Mouse (Mus musculus) testis, adult 2 months (tissue): Measurements from ENCODE around the gene Arl8b. TPM values are rescaled to one million over a fixed set of nuclear protein-coding genes. Genes with fewer than 3 reads are reported as not detected.

Experiments used
- H3K27ac ChIP-seq: fragments of 200-500 bp; 2 replicates; pipeline ENCODE4 v1.5.1; 2012; ENCODE audit warnings: low read depth, low read length; ENCODE audit not compliant: control insufficient read depth, insufficient read depth
- H3K27me3 ChIP-seq: fragments of 200-500 bp; 2 replicates; pipeline ENCODE4 v1.6.1; 2012; ENCODE audit warnings: mild to moderate bottlenecking, low read length, moderate library complexity; ENCODE audit not compliant: control insufficient read depth, insufficient read depth
- H3K36me3 ChIP-seq: fragments of 200-500 bp; 2 replicates; pipeline ENCODE4 v1.6.1; 2012; ENCODE audit warnings: mild to moderate bottlenecking, low read length; ENCODE audit not compliant: control insufficient read depth, insufficient read depth
- H3K4me1 ChIP-seq: fragments of 200-500 bp; 2 replicates; pipeline ENCODE4 v1.6.1; 2012; ENCODE audit warnings: low read length; ENCODE audit not compliant: control insufficient read depth, insufficient read depth
- H3K4me3 ChIP-seq: fragments of 200-500 bp; 2 replicates; pipeline ENCODE4 v1.5.1; 2012; ENCODE audit warnings: low read depth, mild to moderate bottlenecking, low read length, moderate library complexity, mixed read lengths; ENCODE audit not compliant: control insufficient read depth
- CTCF ChIP-seq: fragments of 200-500 bp; IDR thresholded peaks from 2 replicates; pipeline ENCODE4 v1.5.1; 2012; ENCODE audit warnings: low read depth, mild to moderate bottlenecking, inconsistent platforms, low read length, moderate library complexity; ENCODE audit not compliant: control insufficient read depth, insufficient read depth, insufficient replicate concordance
- POLR2A ChIP-seq: fragments of 200-500 bp; IDR thresholded peaks from 2 replicates; pipeline ENCODE4 v1.6.1; 2012; ENCODE audit warnings: low read depth, mild to moderate bottlenecking, inconsistent platforms, low read length, moderate library complexity; ENCODE audit not compliant: control insufficient read depth
- polyA plus RNA-seq: library from polyadenylated mRNA; depleted of rRNA; stranded (reverse); fragments of >200 nt; gene quantifications from 2 replicates; pipeline ENCODE4 v1.2.3, GENCODE M21; 2012

Arl8b gene
- polyA plus RNA-seq, 1 experiment: 37.0 TPM

GRCm38 (mm10) chr6:108808786-108809185, 25.9 kb downstream of the Arl8b start:
- Histone ChIP-seq H3K4me1 (no peaks in the 10 kb centered on the region), H3K27ac (no peak overlapping the region), H3K4me3 (no peak overlapping the region), H3K27me3 (no peaks in the 10 kb centered on the region), H3K36me3 (no peaks in the 10 kb centered on the region)
- TF ChIP-seq POLR2A (no peak), CTCF (no peak)

GRCm38 (mm10) chr6:108810237-108810636, 27.3 kb downstream of the Arl8b start:
- Histone ChIP-seq H3K4me3 (no peak overlapping the region), H3K27ac (no peak overlapping the region), H3K27me3 (no peaks in the 10 kb centered on the region), H3K4me1 (no peaks in the 10 kb centered on the region), H3K36me3 (no peaks in the 10 kb centered on the region)
- no peak for TF ChIP-seq POLR2A
- TF ChIP-seq CTCF: no peak

DNA sequence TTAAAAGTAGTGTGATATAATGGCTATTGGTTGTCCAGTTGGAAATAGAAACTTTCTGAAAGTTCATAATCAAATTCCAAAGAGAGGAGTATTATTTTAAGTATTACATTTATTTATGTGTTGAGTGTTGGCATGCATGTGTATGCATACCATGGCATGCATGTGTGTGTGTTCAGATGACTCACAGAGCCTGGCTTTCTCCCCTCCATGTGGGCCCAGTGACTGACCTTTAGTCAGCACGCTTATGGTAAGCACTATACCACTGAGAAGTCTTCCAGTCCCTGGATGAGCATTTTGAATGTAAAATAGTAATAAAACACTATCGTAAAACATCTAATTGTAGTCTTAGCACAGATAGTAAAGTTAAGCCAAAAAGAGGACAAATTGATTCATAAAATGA, 29.2 kb downstream of the Arl8b start:
- H3K27ac ChIP-seq: no peak overlapping the region
- TF ChIP-seq CTCF (no peak), POLR2A (no peak)
- no peaks in the 10 kb centered on the region for H3K4me1 ChIP-seq
- no peaks in the 10 kb centered on the region for H3K27me3 ChIP-seq
- H3K36me3 ChIP-seq: no peaks in the 10 kb centered on the region
- H3K4me3 ChIP-seq: no peak overlapping the region

- Histone ChIP-seq H3K27ac (no peak overlapping the region), H3K36me3 (no peaks in the 10 kb centered on the region)
- TF ChIP-seq CTCF: no peak
- no peak for TF ChIP-seq POLR2A
Observed at GRCm38 (mm10) chr6:108817510-108817909, 34.6 kb downstream of the Arl8b start.

DNA sequence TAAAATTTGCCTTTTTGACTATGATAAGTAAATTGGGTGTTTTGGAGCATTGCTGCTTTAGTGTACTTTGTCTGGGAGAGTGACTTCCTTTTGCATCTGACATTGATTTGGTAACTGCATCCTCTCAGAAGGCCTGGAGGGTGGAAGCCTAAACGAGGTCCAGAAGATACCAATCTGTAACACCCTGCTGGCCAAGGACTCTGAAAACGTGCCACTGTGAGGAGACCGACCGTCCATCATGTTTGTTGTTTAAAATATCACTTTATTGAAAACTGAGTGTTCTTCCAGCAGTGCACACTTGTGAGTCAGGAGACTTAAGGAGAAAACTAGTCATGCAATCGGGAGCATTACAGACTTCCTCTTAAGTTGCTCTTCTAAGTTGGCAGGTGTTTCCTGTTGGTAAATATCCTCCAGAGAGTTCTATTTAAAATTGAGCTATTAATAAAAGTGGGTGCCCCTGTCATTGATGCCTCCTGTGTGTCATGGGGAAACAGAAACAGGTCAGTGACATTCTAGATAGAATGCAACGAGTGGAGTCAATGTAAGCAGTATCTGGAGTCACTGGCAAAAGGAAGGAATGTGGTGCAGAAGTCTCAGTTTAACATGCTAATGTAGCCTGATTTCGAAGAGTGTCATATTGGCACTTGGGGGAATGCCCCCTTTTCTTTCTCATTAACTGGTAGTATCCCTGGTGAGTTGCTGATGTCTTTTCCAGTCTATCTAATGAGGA, 42.1 kb downstream of the Arl8b start:
- H3K36me3 ChIP-seq: no peaks in the 10 kb centered on the region
- H3K27ac ChIP-seq: no peak overlapping the region
- no peak overlapping the region for H3K4me3 ChIP-seq
- no peak for TF ChIP-seq CTCF
- no peak for TF ChIP-seq POLR2A
- H3K27me3 ChIP-seq: no peaks in the 10 kb centered on the region
- H3K4me1 ChIP-seq: peaks cover 8% of the 10 kb centered on the region

More at GRCm38 (mm10) chr6:108817510-108817909, 34.6 kb downstream of the Arl8b start:
- H3K4me1 ChIP-seq: no peaks in the 10 kb centered on the region
- H3K4me3 ChIP-seq: no peak overlapping the region
- no peaks in the 10 kb centered on the region for H3K27me3 ChIP-seq

DNA sequence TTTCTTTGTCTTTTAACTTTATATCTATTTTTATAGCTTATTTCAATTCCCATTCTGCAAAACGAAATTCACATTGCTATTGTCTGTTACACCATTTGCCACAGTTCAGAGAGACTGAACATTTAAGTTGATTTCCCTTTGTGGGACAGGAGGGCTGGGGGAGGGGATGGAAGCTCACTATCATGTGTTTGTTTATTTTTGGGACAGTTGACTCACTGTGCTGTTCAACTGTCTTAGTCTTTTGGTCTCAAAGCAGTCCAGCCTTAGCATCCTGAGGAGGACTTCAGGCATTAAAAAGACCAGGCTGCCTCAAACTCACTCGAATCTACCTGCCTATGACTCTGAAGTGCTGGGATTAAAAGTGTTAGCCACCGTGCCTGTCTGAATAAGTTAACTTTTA, 43.2 kb downstream of the Arl8b start:
- H3K27me3 ChIP-seq: no peaks in the 10 kb centered on the region
- TF ChIP-seq CTCF: no peak
- no peak for TF ChIP-seq POLR2A
- no peak overlapping the region; the same call in 1 of the 2 replicates for H3K4me3 ChIP-seq
- no peaks in the 10 kb centered on the region for H3K36me3 ChIP-seq
- H3K4me1 ChIP-seq: peaks cover 8% of the 10 kb centered on the region
- H3K27ac ChIP-seq: no peak overlapping the region

GRCm38 (mm10) chr6:108827336-108827920, 44.5 kb downstream of the Arl8b start:
- Histone ChIP-seq H3K27ac (no peak overlapping the region), H3K4me3 (peak overlapping the region; percentile 99; the same call in 1 of the 2 replicates)
- TF ChIP-seq CTCF (no peak), POLR2A (no peak)

More at GRCm38 (mm10) chr6:108827336-108827920, 44.5 kb downstream of the Arl8b start:
- Histone ChIP-seq H3K27me3 (no peaks in the 10 kb centered on the region), H3K36me3 (no peaks in the 10 kb centered on the region), H3K4me1 (peaks cover 8% of the 10 kb centered on the region)
